Mouse (Mus musculus) kidney, adult 2 months (tissue): ENCODE data around the gene Gmpr. TPM values are rescaled to one million over a fixed set of nuclear protein-coding genes. Genes with fewer than 3 reads are reported as not detected.

Experiments
- DNase-seq: peaks from one replicate; pipeline ENCODE4 v3.0.0; 2021
- H3K27ac ChIP-seq: fragments of 200-500 bp; 2 replicates; pipeline ENCODE4 v1.5.1; 2012; ENCODE audit warnings: low read depth, low read length, control low read depth, inconsistent platforms; ENCODE audit not compliant: insufficient read depth
- H3K27me3 ChIP-seq: fragments of 200-500 bp; replicated peaks from 2 replicates; pipeline ENCODE4 v1.6.1; 2012; ENCODE audit warnings: mild to moderate bottlenecking, moderate library complexity, low read length, inconsistent platforms; ENCODE audit not compliant: control insufficient read depth, insufficient read depth
- H3K36me3 ChIP-seq: fragments of 200-500 bp; 2 replicates; pipeline ENCODE4 v1.6.1; 2012; ENCODE audit warnings: mild to moderate bottlenecking, moderate library complexity, low read length, inconsistent platforms; ENCODE audit not compliant: control insufficient read depth, insufficient read depth
- H3K4me1 ChIP-seq: fragments of 200-500 bp; 2 replicates; pipeline ENCODE4 v1.6.1; 2011; ENCODE audit warnings: low read length; ENCODE audit not compliant: control insufficient read depth, insufficient read depth
- H3K4me3 ChIP-seq: fragments of 200-500 bp; 2 replicates; pipeline ENCODE4 v1.5.1; 2011; ENCODE audit warnings: mild to moderate bottlenecking, low read depth, low read length, control low read depth; ENCODE audit not compliant: insufficient read depth
- CTCF ChIP-seq: fragments of 200-500 bp; conservative IDR thresholded peaks from 2 replicates; pipeline ENCODE4 v1.5.1; 2011; ENCODE audit warnings: low read depth, mild to moderate bottlenecking, control low read depth, low read length, moderate library complexity, mixed read lengths; ENCODE audit not compliant: insufficient read depth, insufficient read length
- POLR2A ChIP-seq: fragments of 200-500 bp; IDR thresholded peaks from one replicate; pipeline ENCODE4 v1.6.1; 2011; ENCODE audit warnings: low read depth, low read length, control low read depth
- WGBS: fragments of 180-500 bp; shearing (Covaris S2); methylation state at CpG from one replicate; pipeline ENCODE4 v1.1.7; 2018; 5-methylcytosine and 5-hydroxymethylcytosine counted together
- polyA plus RNA-seq: library from polyadenylated mRNA; depleted of rRNA; stranded (reverse); fragments of >200 nt; gene quantifications from 2 replicates; pipeline ENCODE4 v1.2.3, GENCODE M21; 2012

The Gmpr gene
- polyA plus RNA-seq, 1 experiment = 131 TPM

DNA sequence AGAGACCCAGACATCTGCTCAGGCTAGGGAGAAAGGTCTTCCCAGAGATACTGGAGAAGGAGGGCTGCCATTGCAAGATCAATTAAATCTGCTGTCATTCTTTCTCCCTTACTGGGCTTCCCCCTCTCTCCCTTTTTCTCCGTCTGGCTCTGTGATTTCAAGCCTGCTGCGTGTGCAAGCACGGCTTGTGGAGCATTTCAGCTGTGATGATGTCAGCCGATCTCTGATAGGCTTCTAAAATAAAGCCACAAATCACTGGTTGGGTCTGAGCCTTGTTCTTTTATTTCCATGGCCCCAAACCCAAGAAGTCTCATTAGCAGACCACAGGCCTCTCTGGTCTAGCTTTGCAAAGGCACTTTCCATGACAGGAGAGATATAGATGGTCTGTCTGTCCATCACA, 57.7 kb downstream of the Gmpr start:
- 79% methylated on average over 4 of the region's 4 CpGs for WGBS
- DNase-seq = no peak

DNA sequence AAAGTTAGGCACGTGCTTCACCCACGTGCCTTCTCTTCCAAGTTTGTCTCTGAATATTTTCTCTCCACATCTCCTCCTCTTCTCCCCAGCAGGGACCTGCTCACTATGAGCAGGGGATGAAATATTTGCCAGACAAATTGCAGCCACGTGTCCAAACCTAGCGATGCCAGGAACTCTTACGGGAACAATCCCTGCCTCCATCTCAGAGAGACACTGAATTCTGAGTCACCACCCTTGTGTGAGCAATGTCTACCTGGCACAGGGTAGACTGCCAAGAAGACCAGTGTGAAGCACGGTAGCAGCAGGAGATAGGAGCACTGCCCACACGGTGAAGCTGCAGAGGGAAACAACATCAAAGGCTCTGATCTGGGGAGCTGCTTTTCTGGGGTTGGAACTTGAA, 62.7 kb downstream of the Gmpr start:
- Histone ChIP-seq H3K27me3 (no peaks in the 10 kb centered on the region), H3K4me3 (no peak overlapping the region), H3K4me1 (no peaks in the 10 kb centered on the region), H3K36me3 (no peaks in the 10 kb centered on the region; the same call in 1 of the 2 replicates), H3K27ac (no peak overlapping the region)
- WGBS = 55% methylated on average over 7 of the region's 7 CpGs
- DNase-seq = no peak
- no peak for TF ChIP-seq POLR2A
- no peak for TF ChIP-seq CTCF

More for the DNA sequence above, 57.7 kb downstream of the Gmpr start:
- Histone ChIP-seq H3K4me3 (no peak overlapping the region), H3K27me3 (no peaks in the 10 kb centered on the region), H3K4me1 (no peaks in the 10 kb centered on the region), H3K36me3 (no peaks in the 10 kb centered on the region; the same call in 1 of the 2 replicates), H3K27ac (no peak overlapping the region)
- TF ChIP-seq CTCF (no peak), POLR2A (no peak)

DNA sequence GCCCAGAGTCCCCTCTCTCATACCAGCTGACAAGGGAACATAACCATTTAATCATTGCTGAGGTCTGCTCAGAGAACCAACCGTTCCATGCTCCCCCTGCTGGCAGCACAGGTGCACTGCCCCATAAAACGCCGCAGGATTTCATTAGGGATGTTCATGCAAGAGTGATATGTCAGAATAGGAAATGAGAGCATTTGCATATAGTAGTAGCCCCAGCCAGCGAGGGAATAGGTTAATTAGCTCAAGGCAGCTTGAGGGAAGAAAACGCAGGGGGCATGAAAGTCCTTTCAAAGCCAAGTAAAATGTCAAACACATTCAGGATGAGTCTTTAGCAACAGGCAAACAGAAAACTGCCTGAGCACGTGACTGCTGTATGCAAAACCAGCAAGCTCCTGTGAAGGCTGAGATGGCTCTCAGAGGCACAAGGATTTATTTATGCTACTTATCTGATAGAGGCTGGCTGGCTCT, 64.6 kb downstream of the Gmpr start:
- H3K4me3 ChIP-seq = no peak overlapping the region
- 4% methylated on average over 6 of the region's 6 CpGs for WGBS
- TF ChIP-seq CTCF = peak; percentile 88
- no peak for TF ChIP-seq POLR2A
- no peaks in the 10 kb centered on the region; the same call in 1 of the 2 replicates for H3K36me3 ChIP-seq
- no peaks in the 10 kb centered on the region for H3K27me3 ChIP-seq
- H3K4me1 ChIP-seq = no peaks in the 10 kb centered on the region
- DNase-seq = peak; percentile 85
- H3K27ac ChIP-seq = no peak overlapping the region

DNA sequence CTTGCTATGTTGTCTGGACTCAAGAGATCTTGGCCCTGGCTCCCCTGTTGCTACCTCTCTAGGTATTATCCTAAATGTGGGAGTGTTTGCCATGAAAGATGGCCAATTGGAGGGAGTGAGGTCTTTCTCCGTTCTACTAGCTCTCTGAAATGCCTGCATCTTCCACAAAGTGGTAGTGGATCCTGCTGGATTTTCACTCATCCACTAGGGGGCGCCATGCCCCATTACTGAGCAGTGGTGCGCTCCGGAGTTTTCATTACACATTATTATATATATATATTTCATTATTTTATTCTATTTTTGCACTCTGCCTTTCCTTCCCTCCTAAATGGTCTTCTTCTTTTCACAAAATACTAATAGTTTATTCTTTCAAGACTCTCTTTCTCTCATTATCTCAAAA, 65.5 kb downstream of the Gmpr start:
- TF ChIP-seq POLR2A (no peak), CTCF (peak; percentile 72)
- H3K4me1 ChIP-seq = no peaks in the 10 kb centered on the region
- no peaks in the 10 kb centered on the region for H3K36me3 ChIP-seq
- DNase-seq = peak; percentile 62
- 15% methylated on average over 4 of the region's 4 CpGs for WGBS
- H3K27ac ChIP-seq = no peak overlapping the region
- H3K27me3 ChIP-seq = no peaks in the 10 kb centered on the region
- H3K4me3 ChIP-seq = no peak overlapping the region

DNA sequence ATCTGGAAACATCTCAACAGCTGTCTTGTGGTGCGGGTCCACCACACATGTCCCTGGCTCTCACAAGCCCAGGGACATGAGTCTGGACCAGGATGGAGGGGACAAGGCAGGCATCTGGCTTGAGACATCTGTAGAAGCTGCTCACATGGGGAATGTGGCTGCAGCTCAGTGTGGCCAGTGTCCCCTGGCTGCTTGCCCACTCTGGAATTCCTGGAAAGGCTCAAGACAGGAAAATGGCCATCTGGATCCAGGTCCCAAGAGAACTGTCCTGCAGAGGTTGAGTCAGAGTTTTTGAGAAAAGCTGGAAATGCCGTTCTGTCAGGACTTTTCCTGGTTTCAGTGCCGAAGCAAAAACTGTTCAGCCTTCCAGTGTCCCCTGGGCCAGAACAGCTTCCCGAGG, 68.9 kb downstream of the Gmpr start:
- Histone ChIP-seq H3K4me3 (no peak overlapping the region), H3K4me1 (no peaks in the 10 kb centered on the region), H3K36me3 (no peaks in the 10 kb centered on the region), H3K27me3 (no peaks in the 10 kb centered on the region), H3K27ac (peak overlapping the region; percentile 55)
- TF ChIP-seq CTCF (no peak), POLR2A (no peak)
- peak; percentile 96 for DNase-seq
- 42% methylated on average over 4 of the region's 4 CpGs for WGBS

DNA sequence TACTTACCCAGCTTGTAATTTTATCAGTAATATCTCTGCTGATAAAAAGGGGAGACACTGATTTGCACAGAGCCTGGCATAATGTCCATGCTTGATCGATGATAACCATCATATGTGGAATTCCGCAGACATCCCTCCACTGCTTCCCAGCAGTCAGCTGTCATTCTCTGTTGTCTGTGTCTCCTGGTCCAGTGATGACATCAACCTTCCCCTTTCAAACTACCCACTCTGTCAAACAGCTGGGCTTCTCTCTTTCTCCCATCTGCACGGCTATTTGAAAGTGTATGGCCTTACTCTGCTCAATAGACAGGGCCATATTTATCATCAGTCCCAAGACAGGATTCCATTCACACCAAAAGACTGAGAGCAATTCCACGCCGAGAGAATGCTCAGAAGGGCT, 70.1 kb downstream of the Gmpr start:
- WGBS = 66% methylated on average over 5 of the region's 5 CpGs
- no peaks in the 10 kb centered on the region for H3K27me3 ChIP-seq
- peak overlapping the region; percentile 29 for H3K27ac ChIP-seq
- H3K4me3 ChIP-seq = no peak overlapping the region
- no peaks in the 10 kb centered on the region for H3K4me1 ChIP-seq
- H3K36me3 ChIP-seq = no peaks in the 10 kb centered on the region
- TF ChIP-seq CTCF (no peak), POLR2A (no peak)
- no peak for DNase-seq

DNA sequence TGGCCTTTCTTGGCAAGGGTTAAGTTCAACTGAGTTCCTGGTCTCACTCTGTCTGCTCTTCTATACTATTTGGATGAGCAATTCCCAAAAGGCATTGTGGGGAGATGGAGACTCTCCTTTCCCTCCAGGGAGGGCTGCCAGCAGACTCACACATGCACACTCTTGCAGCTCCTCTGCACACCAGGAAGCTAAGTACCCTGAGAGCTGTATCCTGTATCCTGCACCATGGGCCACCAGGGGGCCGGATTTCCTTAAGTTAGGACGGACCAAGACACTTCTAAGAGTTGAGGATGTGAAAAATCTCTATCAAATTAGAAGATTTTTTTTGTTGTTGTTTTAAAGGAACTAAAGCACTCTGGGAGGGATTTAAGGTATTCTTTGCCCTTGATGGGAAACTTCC, 70.5 kb downstream of the Gmpr start:
- no peaks in the 10 kb centered on the region for H3K36me3 ChIP-seq
- DNase-seq = peak; percentile 85
- 49% methylated on average over 2 of the region's 2 CpGs for WGBS
- no peaks in the 10 kb centered on the region for H3K27me3 ChIP-seq
- H3K4me3 ChIP-seq = no peak overlapping the region
- H3K4me1 ChIP-seq = no peaks in the 10 kb centered on the region
- TF ChIP-seq CTCF (peak; percentile 43), POLR2A (no peak)
- H3K27ac ChIP-seq = peak overlapping the region; percentile 29
